Mouse (Mus musculus) stomach, postnatal 0 days (tissue): ENCODE measurements at regions not wholly inside any gene's neighbourhood (a gene's known extent, or its start where the extent isn't known, plus 50 kb on each side); places are given as distances from the start of the nearest gene placed in this dataset.

ENCODE experiments used
- CTCF ChIP-seq: IDR thresholded peaks from 2 replicates; pipeline ENCODE4 v1.5.1; 2016; ENCODE audit warnings: antibody characterized with exemption, low read depth, mild to moderate bottlenecking, moderate library complexity
- EP300 ChIP-seq: optimal IDR thresholded peaks from 2 replicates; pipeline ENCODE3; 2016; ENCODE audit warnings: antibody characterized with exemption

GRCm38 (mm10) chr2:128433553-128434081 is 157.4 kb upstream of the Spdye4c start:
- TF ChIP-seq CTCF (no peak), EP300 (no peak)
